14 mouse cellular contexts compared by ENCODE assay signal in the genomic region with DNA sequence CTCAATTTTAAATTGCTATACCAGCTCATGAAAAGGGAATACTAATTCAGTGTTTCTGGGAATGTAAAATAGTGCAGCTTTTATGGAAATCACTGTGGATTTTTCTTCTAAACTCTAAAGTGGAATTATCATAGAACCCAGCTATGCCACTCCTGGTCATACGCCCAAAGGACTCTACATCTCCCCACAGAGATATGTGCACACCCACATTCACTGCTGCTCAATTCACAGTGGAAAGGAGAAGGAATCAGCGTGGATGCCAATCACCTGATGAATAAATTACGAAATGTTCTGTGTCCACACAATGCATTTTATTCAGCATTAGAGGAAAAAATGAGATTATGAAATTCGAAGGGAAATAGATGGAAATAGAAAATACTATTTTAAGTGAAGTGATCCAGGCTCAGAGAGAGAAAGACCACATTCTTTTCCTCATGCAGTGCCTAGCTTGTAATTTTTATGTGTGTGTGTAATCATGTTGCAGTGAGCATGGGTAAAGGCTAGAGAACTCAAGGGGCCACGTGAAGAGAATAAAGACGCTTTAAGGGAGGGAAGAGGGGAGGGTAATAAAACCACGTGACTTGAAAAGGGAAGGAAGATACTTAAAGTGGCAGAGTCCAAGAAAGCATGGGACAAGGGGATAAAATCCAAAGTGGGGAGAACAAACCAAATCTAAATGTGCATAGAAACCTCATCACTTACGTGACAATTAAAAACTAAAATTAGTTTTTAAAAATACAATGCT.
DNase-seq lines count a peak whose midpoint lies in the region; ATAC-seq lines count a peak whose summit lies in the region.
"Had no signal": no experiment of that assay in that cellular context is flagged by ENCODE, and none has a peak within 500 bp of the region (broad histone marks: within the 10 kb centered on the region; RNA-seq: fewer than 3 reads in every experiment).

No protein-coding gene starts in this region.

- no peak overlapping the region for H3K27ac ChIP-seq in midbrain, embryonic 11.5 days (ENCODE audit: low read depth, low read length)
- H3K27ac ChIP-seq in midbrain, embryonic 10.5 days (replicated peaks), result no peak overlapping the region
- H3K27ac ChIP-seq in midbrain, embryonic 12.5 days (replicated peaks), result no peak overlapping the region
- H3K27ac ChIP-seq: heart, embryonic 15.5 days; limb, embryonic 10.5 days; liver, embryonic 14.5 days had no signal

- no peaks in the 10 kb centered on the region for H3K36me3 ChIP-seq in midbrain, embryonic 11.5 days (ENCODE audit: control insufficient read depth, insufficient read depth, low read length)
- H3K36me3 ChIP-seq in midbrain, embryonic 10.5 days, result no peaks in the 10 kb centered on the region
- no peaks in the 10 kb centered on the region for H3K36me3 ChIP-seq in midbrain, embryonic 12.5 days
- H3K36me3 ChIP-seq: heart, embryonic 15.5 days; limb, embryonic 10.5 days had no signal

- ATAC-seq in midbrain, embryonic 11.5 days (ENCODE audit: low FRiP score), result peak; percentile 91
- peak; percentile 91 for ATAC-seq in midbrain, embryonic 12.5 days (ENCODE audit: low FRiP score, low read depth)
- ATAC-seq: inflammation-experienced regulatory T-cells, adult 6 months had no signal

- H3K27me3 ChIP-seq in midbrain, embryonic 11.5 days (ENCODE audit: control insufficient read depth, insufficient read depth, low read length), result no peaks in the 10 kb centered on the region; the same call in 1 of the 2 replicates
- H3K27me3 ChIP-seq in midbrain, embryonic 10.5 days (ENCODE audit: low read depth, poor library complexity, severe bottlenecking), result no peaks in the 10 kb centered on the region; the same call in 1 of the 2 replicates
- H3K27me3 ChIP-seq in midbrain, embryonic 12.5 days, result peaks cover 20% of the 10 kb centered on the region
- H3K27me3 ChIP-seq: heart, embryonic 15.5 days had no signal

- no peaks in the 10 kb centered on the region for H3K9me3 ChIP-seq in midbrain, embryonic 11.5 days (ENCODE audit: control insufficient read depth, low read length)
- H3K9me3 ChIP-seq in midbrain, embryonic 10.5 days (replicated peaks), result no peaks in the 10 kb centered on the region
- H3K9me3 ChIP-seq in midbrain, embryonic 12.5 days, result no peaks in the 10 kb centered on the region
- H3K9me3 ChIP-seq: heart, embryonic 15.5 days; limb, embryonic 10.5 days had no signal

- H3K4me1 ChIP-seq in midbrain, embryonic 11.5 days (ENCODE audit: control insufficient read depth, insufficient read depth, low read length), result no peaks in the 10 kb centered on the region
- peaks cover 11% of the 10 kb centered on the region for H3K4me1 ChIP-seq in midbrain, embryonic 10.5 days
- peaks cover 11% of the 10 kb centered on the region for H3K4me1 ChIP-seq in midbrain, embryonic 12.5 days
- H3K4me1 ChIP-seq: heart, embryonic 15.5 days; limb, embryonic 10.5 days had no signal

- H3K9ac ChIP-seq in midbrain, embryonic 11.5 days (ENCODE audit: low read length), result no peak overlapping the region
- H3K9ac ChIP-seq in midbrain, embryonic 12.5 days (replicated peaks), result no peak overlapping the region
- H3K9ac ChIP-seq: heart, embryonic 15.5 days; liver, embryonic 14.5 days had no signal

- H3K4me3 ChIP-seq in midbrain, embryonic 11.5 days (ENCODE audit: low read depth, low read length), result no peak overlapping the region
- H3K4me3 ChIP-seq in midbrain, embryonic 10.5 days, result no peak overlapping the region
- H3K4me3 ChIP-seq in midbrain, embryonic 12.5 days, result no peak overlapping the region
- H3K4me3 ChIP-seq: heart, embryonic 15.5 days; limb, embryonic 10.5 days had no signal

- WGBS in midbrain, embryonic 11.5 days, result 54% methylated on average over 8 of the region's 8 CpGs
- WGBS in midbrain, embryonic 10.5 days, result 63% methylated on average over 8 of the region's 8 CpGs
- 46% methylated on average over 8 of the region's 8 CpGs for WGBS in midbrain, embryonic 12.5 days

- H3K4me2 ChIP-seq in midbrain, embryonic 11.5 days, result no peak overlapping the region
- no peak overlapping the region for H3K4me2 ChIP-seq in midbrain, embryonic 12.5 days (replicated peaks)
- H3K4me2 ChIP-seq: heart, embryonic 15.5 days had no signal

- DNase-seq in embryo, embryonic 11 days, result peak; percentile 6
- no peak for DNase-seq in embryo, embryonic 9.5 days (ENCODE audit: extremely low spot score)
- no peak for DNase-seq in midbrain, embryonic 11.5 days (ENCODE audit: low spot score, missing footprints)
- DNase-seq in midbrain, embryonic 10.5 days (ENCODE audit: low spot score), result no peak
- no peak for DNase-seq in kidney, adult 9 months
- no peak for DNase-seq in spleen, adult 12 weeks (ENCODE audit: low spot score)
- DNase-seq in adrenal gland, adult 18-20 months (ENCODE audit: low spot score in 2 of 2), result no peak
- DNase-seq: cerebellum, postnatal 14 days; lung, postnatal 36 days had no signal
